Mouse (Mus musculus): ENCODE measurements around the gene 9230104L09Rik.

- TF ChIP-seq CTCF (IDR thresholded peaks at IDR 0.05; ENCODE audit: control insufficient read depth, insufficient read depth, low read length) (no peak), POLR2A (IDR thresholded peaks at IDR 0.05; ENCODE audit: borderline replicate concordance, control insufficient read depth, low read depth, low read length) (no peak)
Observed at GRCm38 (mm10) chr2:148872860-148873259, 8.0 kb upstream of the 9230104L09Rik start.

Data from bone marrow, adult 2 months (tissue).